Mouse (Mus musculus) T-cell, adult 2 months (primary cell): ENCODE results near the gene Olfr243.
"Not testable (repeated sequence)": the region's sequence is repeated elsewhere in the genome, so short reads cannot be mapped to it uniquely, and the experiment has no call there.

Experiments used
- DNase-seq: peaks from one replicate; pipeline ENCODE4 v3.0.0; 2022; ENCODE audit warnings: low spot score

Gene Olfr243

GRCm38 (mm10) chr7:103714371-103714770 lies at the start of gene Olfr243:
TSS of gene Olfr243 (plus strand) at chr7:103714671.
- DNase-seq = no peak

GRCm38 (mm10) chr7:103671091-103671490 lies 43.4 kb upstream of the Olfr243 start, which contains the start of gene Olfr624:
TSS of gene Olfr624 (minus strand) at chr7:103671191.
- DNase-seq = no peak

- DNase-seq = no peak
Measured at GRCm38 (mm10) chr7:103682420-103682819, 32.1 kb upstream of the Olfr243 start, which contains the start of gene Olfr625-ps1. TSS of gene Olfr625-ps1 (plus strand) at chr7:103682720.

- no peak for DNase-seq
Measured at GRCm38 (mm10) chr7:103699469-103699868, 15.0 kb upstream of the Olfr243 start.

- DNase-seq = no peak
Measured at GRCm38 (mm10) chr7:103712024-103712423, 2.4 kb upstream of the Olfr243 start.

- not testable (repeated sequence) for DNase-seq
Measured at GRCm38 (mm10) chr7:103716398-103716797, 1.9 kb downstream of the Olfr243 start.

- no peak for DNase-seq
Measured at GRCm38 (mm10) chr7:103730074-103730473, 15.6 kb downstream of the Olfr243 start, which contains the start of gene Olfr628. TSS of gene Olfr628 (plus strand) at chr7:103730374.

GRCm38 (mm10) chr7:103744843-103745242 lies 30.4 kb downstream of the Olfr243 start, which contains the start of gene Olfr629:
TSS of gene Olfr629 (minus strand) at chr7:103744943.
- DNase-seq = no peak

GRCm38 (mm10) chr7:103757233-103757632 lies 42.8 kb downstream of the Olfr243 start, which contains the start of gene Olfr630:
TSS of gene Olfr630 (minus strand) at chr7:103757333.
- DNase-seq = no peak

GRCm38 (mm10) chr7:103762212-103762611 lies 47.7 kb downstream of the Olfr243 start:
- DNase-seq = not testable (repeated sequence)

- DNase-seq = not testable (repeated sequence)
Measured at GRCm38 (mm10) chr7:103767687-103768086, 53.2 kb downstream of the Olfr243 start.
